24 mouse cellular contexts compared by ENCODE assay signal in genomic region chr1:171016676-171017356, GRCm38 (mm10). TPM values are rescaled to one million over a fixed set of nuclear protein-coding genes. Genes with fewer than 3 reads are reported as not detected.
DNase-seq lines count a peak whose midpoint lies in the region; ATAC-seq lines count a peak whose summit lies in the region.
"Had no signal": no experiment of that assay in that cellular context is flagged by ENCODE, and none has a peak within 500 bp of the region (broad histone marks: within the 10 kb centered on the region; RNA-seq: fewer than 3 reads in every experiment).

No protein-coding gene starts in this region.

- H3K9me3 ChIP-seq in megakaryocyte, embryonic 14.5 days, result peaks cover 12% of the 10 kb centered on the region
- H3K9me3 ChIP-seq in kidney, embryonic 14.5 days (ENCODE audit: control insufficient read depth, low read length), result no peaks in the 10 kb centered on the region
- H3K9me3 ChIP-seq: embryonic facial prominence, embryonic 15.5 days; heart, embryonic 10.5 days; limb, embryonic 15.5 days; neural tube, embryonic 12.5 days had no signal

- no peak overlapping the region for H3K9ac ChIP-seq in kidney, embryonic 14.5 days (ENCODE audit: low read depth, low read length)
- H3K9ac ChIP-seq: embryonic facial prominence, embryonic 15.5 days; limb, embryonic 15.5 days; neural tube, embryonic 12.5 days had no signal

- ATAC-seq in kidney, embryonic 14.5 days (ENCODE audit: low FRiP score, low TSS enrichment), result no peak
- ATAC-seq: forebrain, embryonic 16.5 days; lung, postnatal 0 days; midbrain, embryonic 16.5 days; Patski had no signal

- peak; percentile 14 for DNase-seq in adrenal gland, postnatal 14 days
- DNase-seq in adrenal gland, adult 8-10 months, result no peak
- peak; percentile 57 for DNase-seq in 416B (ENCODE audit: low read depth)
- no peak for DNase-seq in retina, embryonic 14.5 days (ENCODE audit: low spot score)
- no peak for DNase-seq in layer of hippocampus, adult 9-10 months (ENCODE audit: low spot score)
- DNase-seq: cerebellum, adult 11 months; cerebellum, postnatal 25 days; kidney, adult 2 months; kidney, postnatal 25 days; right cerebral cortex, adult 18-20 months; thymus, postnatal 36 days had no signal

- WGBS in kidney, embryonic 14.5 days, result 88% methylated on average over 6 of the region's 6 CpGs

- H3K4me3 ChIP-seq in brown adipose tissue, adult 24 weeks (ENCODE audit: insufficient read depth, low read depth, low read length), result no peak overlapping the region
- H3K4me3 ChIP-seq in megakaryocyte, embryonic 14.5 days (replicated peaks), result peak overlapping the region; percentile 44
- H3K4me3 ChIP-seq in kidney, embryonic 14.5 days (ENCODE audit: low read length), result no peak overlapping the region
- H3K4me3 ChIP-seq: embryonic facial prominence, embryonic 15.5 days; heart, embryonic 10.5 days; limb, embryonic 15.5 days; neural tube, embryonic 12.5 days had no signal

- H3K36me3 ChIP-seq in megakaryocyte, embryonic 14.5 days (replicated peaks; ENCODE audit: low read length), result no peaks in the 10 kb centered on the region
- H3K36me3 ChIP-seq in kidney, embryonic 14.5 days (ENCODE audit: control insufficient read depth, insufficient read depth, low read length), result no peaks in the 10 kb centered on the region
- H3K36me3 ChIP-seq: embryonic facial prominence, embryonic 15.5 days; heart, embryonic 10.5 days; limb, embryonic 15.5 days; neural tube, embryonic 12.5 days had no signal

- no peak overlapping the region for H3K4me2 ChIP-seq in kidney, embryonic 14.5 days (replicated peaks; ENCODE audit: low read depth, low read length)
- H3K4me2 ChIP-seq: embryonic facial prominence, embryonic 15.5 days; limb, embryonic 15.5 days; neural tube, embryonic 12.5 days had no signal

- H3K27ac ChIP-seq in brown adipose tissue, adult 24 weeks (replicated peaks; ENCODE audit: low read depth, low read length), result peak overlapping the region; percentile 55
- no peak overlapping the region for H3K27ac ChIP-seq in kidney, embryonic 14.5 days (ENCODE audit: low read depth, low read length)
- H3K27ac ChIP-seq: embryonic facial prominence, embryonic 15.5 days; heart, embryonic 10.5 days; limb, embryonic 15.5 days; neural tube, embryonic 12.5 days had no signal

- peaks cover 15% of the 10 kb centered on the region for H3K27me3 ChIP-seq in megakaryocyte, embryonic 14.5 days (replicated peaks)
- H3K27me3 ChIP-seq in kidney, embryonic 14.5 days (ENCODE audit: control insufficient read depth, insufficient read depth, low read length), result no peaks in the 10 kb centered on the region
- H3K27me3 ChIP-seq: embryonic facial prominence, embryonic 15.5 days; limb, embryonic 15.5 days; neural tube, embryonic 12.5 days; Patski had no signal

- no peaks in the 10 kb centered on the region for H3K4me1 ChIP-seq in brown adipose tissue, adult 24 weeks (ENCODE audit: control insufficient read depth, insufficient read depth, insufficient read length, low read length)
- H3K4me1 ChIP-seq in megakaryocyte, embryonic 14.5 days, result peaks cover 39% of the 10 kb centered on the region
- no peaks in the 10 kb centered on the region for H3K4me1 ChIP-seq in kidney, embryonic 14.5 days (ENCODE audit: control insufficient read depth, insufficient read depth, low read length)
- H3K4me1 ChIP-seq: embryonic facial prominence, embryonic 15.5 days; heart, embryonic 10.5 days; limb, embryonic 15.5 days; neural tube, embryonic 12.5 days had no signal

RNA-seq across cellular contexts. Expression of gene Fcgr4, which starts 1.9 kb away (rescaled TPM):
- total RNA-seq in adrenal gland, postnatal 14 days (2021), result 0.49 and 0.89 TPM in 2 replicates
- 1 to 10 TPM; 4.1 to 7.5 (median 6.1) TPM for total RNA-seq in adrenal gland, adult 8-10 months (2022)
- polyA plus RNA-seq in brown adipose tissue, adult 24 weeks (2012; ENCODE audit: insufficient read depth, insufficient read length, missing spikeins), result 2.2 and 3.9 TPM in 2 replicates
- 0.07 TPM in 1 of 2 replicates, not detected in the other for polyA plus RNA-seq in megakaryocyte, embryonic 14.5 days (2012; ENCODE audit: insufficient read depth, low replicate concordance)
- 0.97 and 1.0 TPM in 2 replicates for polyA plus RNA-seq in kidney, embryonic 14.5 days (2014; fragmentation: Nextera tagmentation; extraction: Ambion mirVana)
- total RNA-seq: left cerebral cortex, adult 18-20 months; left cerebral cortex, postnatal 36 days had no signal

RNA-seq across cellular contexts. Expression of gene Fcgr2b, which starts 40.5 kb away (rescaled TPM):
- 7.9 and 9.2 TPM in 2 replicates for total RNA-seq in adrenal gland, postnatal 14 days (2021)
- 10 to 100 TPM in 3 of 4 experiments, 1 to 10 TPM in 1; 6.4 to 15.5 (median 12.2) TPM for total RNA-seq in adrenal gland, adult 8-10 months (2022)
- 11.0 and 11.9 TPM in 2 replicates for polyA plus RNA-seq in brown adipose tissue, adult 24 weeks (2012; ENCODE audit: insufficient read depth, insufficient read length, missing spikeins)
- polyA plus RNA-seq in megakaryocyte, embryonic 14.5 days (2012; ENCODE audit: insufficient read depth, low replicate concordance), result 17.6 TPM in 1 of 2 replicates, not detected in the other
- 1.3 and 1.4 TPM in 2 replicates for polyA plus RNA-seq in kidney, embryonic 14.5 days (2014; fragmentation: Nextera tagmentation; extraction: Ambion mirVana)
- polyA plus RNA-seq: heart, embryonic 10.5 days had no signal

RNA-seq across cellular contexts. Expression of gene Fcgr3, which starts 47.9 kb away (rescaled TPM):
- 8.1 and 10.3 TPM in 2 replicates for total RNA-seq in adrenal gland, postnatal 14 days (2021)
- 10 to 100 TPM; 11.4 to 29.7 (median 23.1) TPM for total RNA-seq in adrenal gland, adult 8-10 months (2022)
- 15.9 and 17.1 TPM in 2 replicates for polyA plus RNA-seq in brown adipose tissue, adult 24 weeks (2012; ENCODE audit: insufficient read depth, insufficient read length, missing spikeins)
- polyA plus RNA-seq in megakaryocyte, embryonic 14.5 days (2012; ENCODE audit: insufficient read depth, low replicate concordance), result 9.2 TPM in 1 of 2 replicates, not detected in the other
- 7.0 and 7.9 TPM in 2 replicates for polyA plus RNA-seq in kidney, embryonic 14.5 days (2014; fragmentation: Nextera tagmentation; extraction: Ambion mirVana)

Comparison
In these comparisons a context has a peak if more than half of its experiments do, and no peak if none do; other contexts are left out.
1. DNase-seq: peak in adrenal gland, postnatal 14 days (single experiment) and 416B (single experiment); none in adrenal gland, adult 8-10 months (single experiment), retina, embryonic 14.5 days (single experiment) and layer of hippocampus, adult 9-10 months (single experiment).